Mouse (Mus musculus): ENCODE results near the gene Macrod1. TPM values are rescaled to one million over a fixed set of nuclear protein-coding genes. Genes with fewer than 3 reads are reported as not detected.

Gene Macrod1
- 4.4 and 5.3 TPM in 2 replicates for polyA plus RNA-seq (2016; fragmentation: Nextera tagmentation; extraction: Ambion mirVana)

GRCm38 (mm10) chr19:7056248-7057087, at the start of gene Macrod1:
Gene Macrod1, plus strand, starts transcription at chr19:7056810.
- Histone ChIP-seq H3K4me1 (peaks cover 28% of the 10 kb centered on the region), H3K4me2 (peak within 1 kb of the TSS; percentile 100), H3K27me3 (peaks cover 42% of the 10 kb centered on the region), H3K27ac (peak within 1 kb of the TSS; percentile 44; the same call in 1 of the 2 replicates), H3K9ac (peak within 1 kb of the TSS; percentile 69), H3K4me3 (replicated peaks) (peak within 1 kb of the TSS; percentile 71), H3K36me3 (replicated peaks) (no peaks in the 10 kb centered on the region), H3K9me3 (no peaks in the 10 kb centered on the region)
- WGBS: 1% methylated on average over 69 of the region's 72 CpGs
- peak; percentile 90 for ATAC-seq (ENCODE audit: low FRiP score)

GRCm38 (mm10) chr19:7006892-7007593, 49.6 kb upstream of the Macrod1 start:
- WGBS: 86% methylated on average over 9 of the region's 9 CpGs
- Histone ChIP-seq H3K9me3 (no peaks in the 10 kb centered on the region), H3K27me3 (no peaks in the 10 kb centered on the region), H3K27ac (no peak overlapping the region), H3K4me2 (no peak overlapping the region), H3K4me3 (replicated peaks) (no peak overlapping the region), H3K36me3 (replicated peaks) (no peaks in the 10 kb centered on the region), H3K9ac (no peak overlapping the region), H3K4me1 (no peaks in the 10 kb centered on the region)
- ATAC-seq (ENCODE audit: low FRiP score): no peak

GRCm38 (mm10) chr19:7012426-7012825, 44.2 kb upstream of the Macrod1 start:
- H3K36me3 ChIP-seq (replicated peaks): peaks cover 21% of the 10 kb centered on the region
- H3K4me1 ChIP-seq: no peaks in the 10 kb centered on the region
- WGBS: 79% methylated on average over 4 of the region's 4 CpGs
- ATAC-seq (ENCODE audit: low FRiP score): no peak
- H3K27ac ChIP-seq: no peak overlapping the region
- no peak overlapping the region for H3K4me2 ChIP-seq
- no peak overlapping the region for H3K4me3 ChIP-seq (replicated peaks)
- H3K9me3 ChIP-seq: no peaks in the 10 kb centered on the region
- H3K27me3 ChIP-seq: no peaks in the 10 kb centered on the region
- H3K9ac ChIP-seq: no peak overlapping the region

GRCm38 (mm10) chr19:7013984-7014383, 42.6 kb upstream of the Macrod1 start:
- no peak for ATAC-seq (ENCODE audit: low FRiP score)
- 85% methylated on average over 9 of the region's 9 CpGs for WGBS
- no peak overlapping the region for H3K4me2 ChIP-seq
- no peaks in the 10 kb centered on the region for H3K27me3 ChIP-seq
- H3K9ac ChIP-seq: no peak overlapping the region
- H3K4me1 ChIP-seq: no peaks in the 10 kb centered on the region
- H3K36me3 ChIP-seq (replicated peaks): peaks cover 34% of the 10 kb centered on the region
- no peaks in the 10 kb centered on the region for H3K9me3 ChIP-seq
- H3K27ac ChIP-seq: no peak overlapping the region
- no peak overlapping the region for H3K4me3 ChIP-seq (replicated peaks)

GRCm38 (mm10) chr19:7014481-7015135, 42.0 kb upstream of the Macrod1 start:
- ATAC-seq (ENCODE audit: low FRiP score): no peak
- H3K9me3 ChIP-seq: no peaks in the 10 kb centered on the region
- 91% methylated on average over 20 of the region's 20 CpGs for WGBS
- H3K4me1 ChIP-seq: no peaks in the 10 kb centered on the region
- peaks cover 41% of the 10 kb centered on the region for H3K36me3 ChIP-seq (replicated peaks)
- H3K27ac ChIP-seq: no peak overlapping the region
- H3K4me3 ChIP-seq (replicated peaks): no peak overlapping the region
- no peak overlapping the region for H3K4me2 ChIP-seq
- no peak overlapping the region for H3K9ac ChIP-seq
- H3K27me3 ChIP-seq: no peaks in the 10 kb centered on the region

GRCm38 (mm10) chr19:7017541-7018457, 38.8 kb upstream of the Macrod1 start:
- WGBS: 92% methylated on average over 12 of the region's 12 CpGs
- no peak overlapping the region for H3K4me3 ChIP-seq (replicated peaks)

GRCm38 (mm10) chr19:7018546-7018945, 38.1 kb upstream of the Macrod1 start:
- H3K4me3 ChIP-seq (replicated peaks): no peak overlapping the region
- no peaks in the 10 kb centered on the region for H3K27me3 ChIP-seq
- WGBS: 97% methylated on average over 11 of the region's 11 CpGs
- no peak overlapping the region for H3K27ac ChIP-seq
- no peak for ATAC-seq (ENCODE audit: low FRiP score)
- H3K9me3 ChIP-seq: no peaks in the 10 kb centered on the region
- peaks cover 76% of the 10 kb centered on the region for H3K36me3 ChIP-seq (replicated peaks)
- no peak overlapping the region for H3K4me2 ChIP-seq
- no peak overlapping the region for H3K9ac ChIP-seq
- H3K4me1 ChIP-seq: no peaks in the 10 kb centered on the region

More at GRCm38 (mm10) chr19:7017541-7018457, 38.8 kb upstream of the Macrod1 start:
- no peak for ATAC-seq (ENCODE audit: low FRiP score)
- no peaks in the 10 kb centered on the region for H3K27me3 ChIP-seq
- H3K4me2 ChIP-seq: no peak overlapping the region
- H3K9ac ChIP-seq: no peak overlapping the region
- no peaks in the 10 kb centered on the region for H3K4me1 ChIP-seq
- H3K27ac ChIP-seq: 0 out of 2 replicates have a peak overlapping the region, but pooled peaks have one; percentile 56
- H3K36me3 ChIP-seq (replicated peaks): peaks cover 73% of the 10 kb centered on the region
- H3K9me3 ChIP-seq: no peaks in the 10 kb centered on the region

- no peak within 1 kb of the TSS for H3K4me2 ChIP-seq
- no peaks in the 10 kb centered on the region for H3K27me3 ChIP-seq
- H3K9me3 ChIP-seq: no peaks in the 10 kb centered on the region
- 83% methylated on average over 5 of the region's 5 CpGs for WGBS
- H3K27ac ChIP-seq: no peak within 1 kb of the TSS
- H3K4me1 ChIP-seq: no peaks in the 10 kb centered on the region
- no peak within 1 kb of the TSS for H3K4me3 ChIP-seq (replicated peaks)
- no peak within 1 kb of the TSS for H3K9ac ChIP-seq
- no peak for ATAC-seq (ENCODE audit: low FRiP score)
- H3K36me3 ChIP-seq (replicated peaks): peaks cover 74% of the 10 kb centered on the region
Observed at GRCm38 (mm10) chr19:7019191-7019590, 37.4 kb upstream of the Macrod1 start, which contains the start of gene Fermt3. Gene Fermt3, minus strand, starts transcription at chr19:7019469.

- H3K4me2 ChIP-seq: no peak overlapping the region
- H3K9me3 ChIP-seq: no peaks in the 10 kb centered on the region
- no peaks in the 10 kb centered on the region for H3K4me1 ChIP-seq
- H3K27ac ChIP-seq: 0 out of 2 replicates have a peak overlapping the region, but pooled peaks have one; percentile 0
- H3K4me3 ChIP-seq (replicated peaks): no peak overlapping the region
- WGBS: 52% methylated on average over 3 of the region's 3 CpGs
- ATAC-seq (ENCODE audit: low FRiP score): no peak
- no peaks in the 10 kb centered on the region for H3K27me3 ChIP-seq
- no peak overlapping the region for H3K9ac ChIP-seq
- H3K36me3 ChIP-seq (replicated peaks): peaks cover 82% of the 10 kb centered on the region
Observed at GRCm38 (mm10) chr19:7020224-7020641, 36.4 kb upstream of the Macrod1 start.

GRCm38 (mm10) chr19:7029531-7029930, 27.1 kb upstream of the Macrod1 start:
- no peak overlapping the region for H3K27ac ChIP-seq
- ATAC-seq (ENCODE audit: low FRiP score): no peak
- no peaks in the 10 kb centered on the region for H3K4me1 ChIP-seq
- no peaks in the 10 kb centered on the region for H3K27me3 ChIP-seq
- no peaks in the 10 kb centered on the region for H3K9me3 ChIP-seq
- peaks cover 96% of the 10 kb centered on the region for H3K36me3 ChIP-seq (replicated peaks)
- H3K4me3 ChIP-seq (replicated peaks): no peak overlapping the region
- H3K9ac ChIP-seq: no peak overlapping the region
- H3K4me2 ChIP-seq: no peak overlapping the region
- WGBS: 96% methylated on average over 5 of the region's 5 CpGs

GRCm38 (mm10) chr19:7034006-7034405, 22.6 kb upstream of the Macrod1 start:
- Histone ChIP-seq H3K4me1 (peaks cover 27% of the 10 kb centered on the region), H3K9me3 (no peaks in the 10 kb centered on the region), H3K9ac (no peak overlapping the region), H3K27ac (no peak overlapping the region), H3K36me3 (replicated peaks) (peaks cover 64% of the 10 kb centered on the region), H3K4me3 (replicated peaks) (no peak overlapping the region), H3K4me2 (no peak overlapping the region), H3K27me3 (no peaks in the 10 kb centered on the region)
- ATAC-seq (ENCODE audit: low FRiP score): no peak
- 93% methylated on average over 5 of the region's 5 CpGs for WGBS
